Mouse (Mus musculus) frontal cortex, adult (tissue): ENCODE data around the gene Gatc.
A peak's percentile ranks its signal among the peaks of the same experiment; 100 is the strongest.
"Not testable (repeated sequence)": the region's sequence is repeated elsewhere in the genome, so short reads cannot be mapped to it uniquely, and the experiment has no call there.

Experiments used
- ATAC-seq: cut with Nextera tagmentation; 2 replicates; pipeline ENCODE4 v1.9.2; 2017; ENCODE audit warnings: mild to moderate bottlenecking, moderate library complexity, mixed read lengths; ENCODE audit not compliant: low TSS enrichment

The Gatc gene

DNA sequence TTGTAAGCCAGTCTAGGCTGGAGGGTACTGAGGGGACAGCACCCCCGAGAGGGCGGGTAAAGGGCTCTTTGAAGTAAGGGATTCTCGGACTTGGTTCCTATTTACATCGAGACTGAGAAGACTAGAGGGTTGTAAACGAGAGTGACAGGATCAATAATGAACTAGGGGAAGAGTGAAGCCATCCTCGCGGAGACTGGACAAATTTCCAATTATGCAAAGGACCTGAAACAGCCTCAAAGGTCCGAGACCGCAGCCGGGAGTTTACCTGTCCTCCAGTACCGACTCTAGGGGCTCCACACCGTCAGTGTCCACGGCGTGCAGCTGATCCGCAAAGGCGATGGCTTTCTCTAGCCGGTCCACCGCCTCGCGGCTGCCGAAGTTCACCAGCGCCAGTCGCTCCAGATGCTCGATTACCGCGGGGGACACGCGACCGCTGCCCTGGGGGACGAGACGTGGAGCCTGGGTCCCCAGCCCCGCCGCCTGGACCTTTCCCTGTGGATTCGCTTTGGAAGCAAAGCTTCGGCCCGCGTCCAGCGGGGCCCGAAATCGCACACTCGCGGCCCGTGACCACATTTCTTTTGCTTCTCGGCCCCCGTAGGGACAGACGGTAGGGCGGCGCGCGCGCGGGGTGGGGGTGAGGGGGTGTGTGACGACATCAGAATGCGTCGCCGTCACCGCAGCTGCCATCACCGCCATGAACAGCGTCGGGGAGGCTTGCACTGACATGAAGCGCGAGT, at the start of gene Gatc, which contains the start of gene Triap1:
Gatc (minus strand) TSS at position 602 of the 737 bp plus-strand sequence.
Triap1 (plus strand) TSS at position 649 of the 737 bp plus-strand sequence.
- ATAC-seq: peak; percentile 77

DNA sequence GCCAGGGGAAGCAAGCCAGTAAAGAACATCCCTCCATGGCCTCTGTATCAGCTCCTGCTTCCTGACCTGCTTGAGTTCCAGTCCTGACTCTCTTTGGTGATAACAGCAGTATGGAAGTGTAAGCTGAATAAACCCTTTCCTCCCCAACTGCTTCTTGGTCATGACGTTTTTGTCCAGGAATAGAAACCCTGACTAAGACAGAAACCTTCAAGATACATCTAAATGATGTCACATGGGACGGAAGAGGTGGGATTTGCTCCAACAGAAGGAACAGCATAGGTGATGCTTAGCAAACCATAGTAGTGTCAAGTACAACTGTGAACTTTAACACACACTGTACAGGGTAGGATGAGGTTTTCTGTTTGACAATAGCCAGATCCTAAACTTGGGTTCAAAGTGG, 37.9 kb upstream of the Gatc start:
- not testable (repeated sequence) for ATAC-seq

- no peak for ATAC-seq
Measured at GRCm38 (mm10) chr5:115375436-115375835, 34.5 kb upstream of the Gatc start.

DNA sequence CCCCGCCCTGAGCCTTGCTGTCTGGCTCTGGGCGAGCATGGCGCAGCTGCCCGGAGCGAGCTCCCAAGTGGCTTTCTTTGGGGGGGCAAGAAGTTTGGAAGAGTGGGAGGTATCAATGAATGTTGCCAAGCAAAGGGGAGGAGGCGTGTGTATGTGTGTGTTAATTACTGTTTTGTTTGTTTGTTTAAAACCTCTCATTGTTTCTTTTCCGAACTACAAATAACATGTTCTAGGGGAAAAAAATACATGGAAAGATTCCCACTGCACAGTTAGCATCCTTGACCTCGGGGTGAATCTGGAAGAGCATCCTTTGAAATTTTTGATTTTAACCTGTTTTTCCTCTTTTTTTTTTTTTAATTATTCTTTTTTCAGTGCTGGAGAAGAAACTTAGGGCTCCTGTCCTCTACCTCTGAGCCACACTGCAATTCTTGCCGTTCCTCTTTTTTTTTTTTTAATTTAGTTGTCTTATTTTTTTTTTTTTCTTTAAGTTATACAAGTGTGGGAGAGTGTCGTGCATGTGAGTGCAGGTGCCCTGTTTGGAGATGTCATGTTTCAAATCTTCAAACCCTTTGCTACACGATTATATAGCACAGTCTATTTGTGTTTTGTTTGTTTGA, 33.3 kb upstream of the Gatc start:
- ATAC-seq: no peak

DNA sequence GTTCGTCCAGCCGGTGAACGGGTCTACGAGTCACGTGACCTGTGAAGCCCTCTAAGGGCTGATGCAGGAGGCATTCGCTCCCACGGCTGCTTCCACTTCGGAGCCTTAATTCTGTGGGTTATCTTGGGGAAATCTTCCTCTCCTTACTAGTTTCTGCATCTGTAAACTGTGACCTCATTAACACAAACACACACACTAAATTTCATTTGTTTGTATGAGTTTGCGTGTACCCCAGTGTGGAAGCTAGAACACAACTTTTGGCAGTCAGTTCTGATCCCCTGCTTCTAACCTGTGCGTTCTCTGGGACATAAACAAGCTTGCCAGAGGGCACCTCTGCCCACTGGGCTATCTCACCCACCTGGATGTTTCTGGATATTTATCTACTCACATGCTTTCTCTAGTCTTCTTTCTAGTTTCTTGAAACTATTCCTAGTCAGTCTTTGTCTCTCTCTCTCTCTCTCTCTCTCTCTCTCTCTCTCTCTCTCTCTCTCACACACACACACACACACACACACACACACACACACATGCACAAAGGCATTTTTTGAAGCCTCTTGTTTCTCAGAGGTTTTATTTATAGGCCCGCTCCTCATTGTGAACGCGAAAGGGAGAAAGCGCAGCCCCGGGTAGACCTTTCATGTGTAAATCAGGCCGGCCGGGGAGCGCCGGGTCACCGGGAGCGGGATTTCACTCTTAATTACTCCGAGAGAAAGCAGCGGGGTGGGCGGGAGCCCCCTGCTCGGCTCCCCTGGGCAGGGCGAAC, 32.6 kb upstream of the Gatc start:
- no peak for ATAC-seq

- ATAC-seq: no peak
Measured at GRCm38 (mm10) chr5:115371736-115372135, 30.8 kb upstream of the Gatc start.

DNA sequence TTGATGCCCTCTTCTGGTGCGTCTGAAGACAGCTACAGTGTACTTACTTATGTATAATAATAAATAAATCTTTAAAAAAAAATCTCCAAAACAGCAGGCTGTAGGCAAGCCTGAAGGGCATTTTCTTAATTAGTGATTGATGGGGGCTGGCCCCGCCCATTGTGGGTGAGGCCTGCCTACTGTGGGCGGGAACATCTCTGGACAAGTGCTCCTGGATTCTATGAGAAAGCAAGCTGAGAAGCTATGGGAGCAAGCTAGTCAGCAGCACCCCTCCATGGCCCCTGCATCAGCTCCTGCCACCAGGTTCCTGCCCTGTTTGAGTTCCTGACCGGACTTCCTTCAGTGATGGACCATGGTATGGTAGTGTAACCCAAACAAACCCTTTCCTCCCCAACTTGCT, 23.8 kb upstream of the Gatc start:
- ATAC-seq: no peak

DNA sequence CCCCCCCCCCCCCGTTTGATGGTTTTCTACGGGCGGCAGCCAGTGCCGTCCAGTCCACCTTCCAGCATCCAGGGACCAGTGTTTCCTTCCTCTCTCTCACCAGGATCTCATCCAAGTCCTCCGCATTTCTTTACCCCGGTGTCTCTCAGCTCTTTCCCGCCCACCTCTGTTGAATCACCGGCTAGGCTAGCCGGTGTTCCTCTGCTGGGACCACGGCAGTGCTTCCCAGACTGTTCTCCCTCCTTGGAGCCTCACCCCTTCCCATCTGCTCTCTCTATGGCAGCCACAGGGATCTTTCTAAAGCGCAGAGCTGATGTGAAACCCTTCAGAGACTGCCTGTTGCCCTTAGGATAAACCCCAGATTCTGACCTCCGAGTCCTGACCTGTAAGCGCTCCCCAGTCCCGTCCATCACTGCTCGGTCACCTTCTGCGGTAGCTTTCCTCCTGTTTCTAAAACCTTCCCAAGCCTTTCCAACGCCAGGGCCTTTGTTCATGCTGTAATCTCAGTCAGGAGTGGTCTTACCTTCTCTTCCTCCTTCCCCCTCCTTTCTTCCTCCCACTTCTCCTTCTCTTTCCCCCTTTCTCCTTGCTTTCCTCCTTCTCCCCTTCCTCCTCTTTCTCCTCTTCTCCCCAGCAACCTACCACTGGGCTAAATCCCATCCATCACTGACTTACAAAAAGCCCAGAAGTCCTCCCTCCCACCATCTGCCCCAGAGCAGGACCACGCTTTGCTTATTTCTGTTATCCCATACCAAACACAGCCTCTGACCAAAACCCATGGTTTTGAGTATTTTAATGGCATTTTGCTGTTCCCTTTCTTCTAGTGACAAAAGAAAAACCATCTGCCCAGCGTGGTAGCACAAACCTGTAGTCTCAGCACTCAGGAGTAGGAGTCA, 22.1 kb upstream of the Gatc start:
- ATAC-seq: peak; percentile 98

GRCm38 (mm10) chr5:115362216-115362615, 21.2 kb upstream of the Gatc start:
- ATAC-seq: no peak

GRCm38 (mm10) chr5:115359851-115360372, 18.9 kb upstream of the Gatc start:
- no peak for ATAC-seq

- ATAC-seq: no peak
Measured at GRCm38 (mm10) chr5:115359438-115359837, 18.5 kb upstream of the Gatc start.

DNA sequence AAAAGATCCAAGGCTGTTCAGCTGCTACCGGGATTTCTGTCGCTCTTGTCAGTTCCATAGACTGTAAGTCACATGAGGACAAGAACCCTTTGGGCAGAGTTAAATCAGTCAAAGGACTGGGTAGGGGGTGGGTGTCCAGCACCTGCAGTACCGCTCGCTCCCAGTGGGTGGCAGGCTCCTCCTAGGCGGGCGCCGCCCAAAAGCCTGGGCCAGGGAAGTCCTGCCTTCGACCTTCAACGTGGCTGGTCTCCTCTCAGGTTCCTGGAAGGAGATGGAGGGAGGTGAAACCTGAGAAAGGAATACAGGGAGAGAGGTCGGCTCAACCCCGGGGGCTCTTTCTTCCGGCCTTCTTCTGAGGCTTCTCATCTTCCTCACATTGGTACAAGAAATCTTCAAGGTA, 17.9 kb upstream of the Gatc start:
- ATAC-seq: peak; percentile 60; the same call in 1 of the 2 replicates

- no peak for ATAC-seq
Measured at GRCm38 (mm10) chr5:115355070-115355469, 14.1 kb upstream of the Gatc start.

DNA sequence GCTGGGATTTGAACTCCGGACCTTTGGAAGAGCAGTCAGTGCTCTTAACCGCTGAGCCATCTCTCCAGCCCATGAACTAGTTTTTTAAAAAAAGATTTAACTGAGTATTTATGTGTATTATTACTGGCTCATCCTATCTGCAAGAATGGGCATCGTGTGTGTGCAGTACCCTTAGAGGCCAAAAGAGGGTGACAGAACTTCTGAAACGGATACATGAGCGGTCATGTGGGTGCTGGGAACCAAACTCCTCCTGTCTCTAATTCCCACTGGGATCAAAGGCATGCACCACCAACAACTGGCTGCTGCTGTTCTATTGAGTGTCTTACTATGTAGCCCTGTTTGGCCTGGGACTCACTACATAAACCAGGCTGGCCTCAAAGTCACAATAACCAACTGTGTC, 10.4 kb upstream of the Gatc start:
- ATAC-seq: no peak

- no peak; the same call in 1 of the 2 replicates for ATAC-seq
Measured at GRCm38 (mm10) chr5:115349225-115349555, 8.2 kb upstream of the Gatc start.

DNA sequence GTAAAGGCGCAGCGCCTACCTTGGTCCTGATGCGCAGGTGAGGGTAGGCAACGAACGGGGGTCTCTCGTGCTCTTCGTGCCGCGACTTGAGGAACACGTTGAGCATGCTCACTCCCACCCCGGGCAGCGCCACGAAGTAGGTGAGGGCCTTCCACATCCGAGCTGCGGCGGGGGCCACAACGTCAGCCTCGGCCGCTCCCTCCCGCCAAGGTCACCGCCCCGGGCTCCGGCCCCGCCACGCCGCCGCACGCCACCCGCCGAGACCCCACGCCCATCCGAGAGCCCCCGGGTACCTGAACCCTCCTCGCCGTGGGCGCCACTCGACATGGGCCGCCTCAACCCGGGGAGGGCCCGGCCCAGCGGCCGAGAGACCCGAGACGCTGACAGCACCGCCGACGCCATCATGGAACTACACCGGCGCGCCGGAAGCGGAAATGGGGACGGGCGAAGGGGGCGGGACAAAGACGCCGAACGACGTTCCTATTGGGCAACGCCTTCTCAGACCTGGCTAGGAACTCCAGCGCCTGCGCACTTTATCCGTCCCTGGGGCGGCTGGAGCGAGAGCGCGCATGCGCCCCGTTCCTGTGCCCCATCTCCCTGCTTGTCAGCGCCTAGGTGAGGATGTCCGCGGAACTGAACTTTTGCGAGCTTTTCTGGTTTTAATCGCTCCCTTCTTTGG, 7.7 kb upstream of the Gatc start, which contains the start of gene Cox6a1:
Cox6a1 (minus strand) TSS at position 436 of the 679 bp plus-strand sequence.
- ATAC-seq: peak; percentile 97

DNA sequence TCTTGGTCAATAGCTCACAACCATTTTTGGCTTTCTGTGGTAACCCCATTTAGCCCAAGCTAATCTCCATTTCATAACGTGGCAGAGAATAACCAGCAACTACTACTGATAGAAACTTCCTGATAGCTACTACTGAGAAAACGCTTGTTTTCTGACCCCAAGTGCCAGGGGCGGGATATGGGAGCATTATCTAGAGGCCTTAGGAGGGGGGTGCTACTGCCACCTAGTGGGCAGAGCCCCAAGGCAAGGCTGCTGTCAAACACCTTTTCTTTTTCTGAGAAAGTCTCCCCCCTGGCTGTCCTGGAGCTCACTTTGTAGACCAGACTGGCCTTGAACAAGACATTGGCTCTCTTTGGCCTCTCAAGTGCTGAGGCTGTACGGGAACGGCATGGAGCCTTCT, 6.6 kb upstream of the Gatc start:
- peak; percentile 48 for ATAC-seq

DNA sequence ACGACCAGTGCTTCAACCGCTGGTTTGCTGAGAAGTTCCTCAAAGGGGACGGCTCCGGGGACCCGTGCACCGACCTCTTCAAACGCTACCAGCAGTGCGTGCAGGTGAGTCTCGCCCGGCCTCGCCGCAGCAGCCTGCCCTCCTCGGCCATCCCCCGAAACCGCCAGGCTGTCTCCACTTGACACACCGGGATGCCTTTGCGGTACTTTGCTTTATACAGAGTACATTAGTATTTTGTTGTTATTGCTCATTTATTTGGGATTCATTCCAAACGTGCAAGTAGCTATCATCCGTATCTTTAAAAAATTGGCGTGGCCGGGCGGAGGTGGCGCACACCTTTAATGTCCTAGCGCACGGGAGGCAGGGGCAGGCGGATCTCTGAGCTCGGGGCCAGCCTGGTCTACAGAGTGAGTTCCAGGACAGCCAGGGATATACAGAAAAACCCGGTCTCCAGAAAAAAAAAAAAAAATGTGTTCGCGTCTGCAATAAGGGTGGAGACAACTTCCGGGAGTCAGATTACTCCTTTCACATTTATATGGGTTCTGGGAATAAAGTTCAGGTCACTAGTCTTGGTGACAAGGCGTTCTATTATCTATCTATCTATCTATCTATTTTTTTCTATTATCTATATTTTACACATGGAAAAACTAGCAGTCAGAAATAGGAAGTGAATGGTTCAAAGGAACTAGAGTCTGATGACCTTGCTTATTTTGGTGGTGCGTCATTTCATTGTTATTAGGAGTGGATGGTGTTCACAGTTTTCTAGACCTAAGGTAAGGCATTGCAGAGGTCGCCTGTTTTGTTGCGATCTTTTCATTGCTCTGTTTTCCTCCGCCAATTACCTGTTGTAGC, 562 bp upstream of the Gatc start:
- 0 out of 2 replicates have a peak, but pooled peaks have one; percentile 32 for ATAC-seq

DNA sequence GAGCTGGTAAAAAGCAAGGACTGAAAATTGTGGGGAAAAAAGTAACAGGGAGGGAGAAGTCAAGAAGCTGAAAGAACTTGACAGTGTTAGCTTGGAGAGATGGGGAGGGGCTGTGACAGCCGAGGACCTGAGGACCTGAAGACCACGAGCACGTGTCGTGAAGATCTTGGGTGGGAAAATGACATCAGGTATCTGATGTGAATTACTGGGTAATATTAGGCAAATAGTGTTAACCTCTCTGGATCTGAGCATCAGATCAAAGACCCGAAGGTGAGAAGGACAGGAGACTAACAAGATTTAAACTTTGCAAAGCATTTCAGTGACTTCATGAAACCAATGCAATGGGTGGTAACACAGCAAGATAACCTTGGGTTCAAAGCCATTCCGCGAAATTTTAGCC, 971 bp downstream of the Gatc start:
- ATAC-seq: no peak

DNA sequence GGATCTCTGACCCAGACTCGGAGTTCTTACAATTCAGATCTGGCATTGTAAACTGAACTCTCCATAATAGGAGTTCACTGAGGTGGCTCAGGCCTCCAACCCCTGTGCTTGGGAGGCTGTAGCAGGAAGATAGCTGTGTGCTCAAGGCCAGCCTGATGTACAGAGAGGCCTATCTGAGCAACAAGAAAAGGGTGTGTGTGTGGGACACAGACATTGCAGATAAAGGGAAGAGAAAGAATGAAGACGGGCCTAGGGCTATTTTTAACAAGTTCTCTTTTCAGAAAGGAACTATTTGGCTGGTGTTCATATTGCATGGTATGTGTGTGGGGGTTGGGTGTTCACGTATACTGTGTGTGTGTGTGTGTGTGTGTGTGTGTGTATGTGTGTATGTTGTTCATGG, 7.4 kb downstream of the Gatc start:
- ATAC-seq: no peak
